Mouse (Mus musculus) stomach, embryonic 16.5 days (tissue): ENCODE data around the gene 4931429L15Rik. TPM values are rescaled to one million over a fixed set of nuclear protein-coding genes. Genes with fewer than 3 reads are reported as not detected.

Experiments used
- ATAC-seq: fragments of 200-750 bp; cut with Nextera tagmentation; 2 replicates; pipeline ENCODE4 v1.8.0; 2017; ENCODE audit warnings: moderate number of reproducible peaks, moderate TSS enrichment; ENCODE audit not compliant: insufficient read depth, low FRiP score
- H3K27ac ChIP-seq: fragments of 300-500 bp; sonication (generic); 2 replicates; pipeline ENCODE4 v1.5.1; 2014; ENCODE audit warnings: low read length
- H3K27me3 ChIP-seq: fragments of 300-500 bp; sonication (generic); 2 replicates; pipeline ENCODE4 v1.6.1; 2014; ENCODE audit warnings: low read length, control low read depth, mixed read lengths; ENCODE audit not compliant: control insufficient read depth, insufficient read depth
- H3K36me3 ChIP-seq: fragments of 300-500 bp; sonication (generic); 2 replicates; pipeline ENCODE4 v1.6.1; 2014; ENCODE audit warnings: low read length; ENCODE audit not compliant: control insufficient read depth, insufficient read depth
- H3K4me1 ChIP-seq: fragments of 300-500 bp; sonication (generic); 2 replicates; pipeline ENCODE4 v1.6.1; 2014; ENCODE audit warnings: low read length, control low read depth, mixed read lengths; ENCODE audit not compliant: control insufficient read depth, insufficient read depth
- H3K4me2 ChIP-seq: fragments of 300-500 bp; sonication (generic); 2 replicates; pipeline ENCODE4 v1.6.1; 2014; ENCODE audit warnings: low read depth, low read length, mixed read lengths
- H3K4me3 ChIP-seq: fragments of 300-500 bp; sonication (generic); replicated peaks from 2 replicates; pipeline ENCODE4 v1.5.1; 2014; ENCODE audit warnings: mild to moderate bottlenecking, low read length
- H3K9ac ChIP-seq: fragments of 300-500 bp; sonication (generic); 2 replicates; pipeline ENCODE4 v1.6.1; 2014; ENCODE audit warnings: low read length
- H3K9me3 ChIP-seq: fragments of 300-500 bp; sonication (generic); replicated peaks from 2 replicates; pipeline ENCODE4 v1.6.1; 2016; ENCODE audit warnings: low read length, control low read depth; ENCODE audit not compliant: control insufficient read depth
- WGBS: fragments of 180-500 bp; shearing (Covaris S2); extraction: QIAGEN DNeasy Blood & Tissue Kit; methylation state at CpG from one replicate; pipeline ENCODE4 v1.1.7; 2014; 5-methylcytosine and 5-hydroxymethylcytosine counted together
- polyA plus RNA-seq: library from polyadenylated mRNA; unstranded; fragments of >200 nt; fragmentation: Nextera tagmentation; extraction: Ambion mirVana; gene quantifications from 2 replicates; pipeline ENCODE4 v1.2.1, GENCODE M21; 2015

The 4931429L15Rik gene
- polyA plus RNA-seq, 1 experiment from 2014 or later: not detected

GRCm38 (mm10) chr9:46272677-46273454, 46.9 kb downstream of the 4931429L15Rik start, which contains the start of gene Zpr1:
Zpr1 (plus strand) TSS chr9:46273064.
- ATAC-seq: peak; percentile 98
- Histone ChIP-seq H3K4me3 (peak within 1 kb of the TSS; percentile 76), H3K27ac (peak within 1 kb of the TSS; percentile 66), H3K9ac (peak within 1 kb of the TSS; percentile 85), H3K36me3 (peaks cover 19% of the 10 kb centered on the region), H3K27me3 (peaks cover 7% of the 10 kb centered on the region), H3K4me2 (peak within 1 kb of the TSS; percentile 63), H3K9me3 (no peaks in the 10 kb centered on the region), H3K4me1 (no peaks in the 10 kb centered on the region)
- WGBS: 5% methylated on average over 45 of the region's 45 CpGs

GRCm38 (mm10) chr9:46272070-46272469, 47.7 kb downstream of the 4931429L15Rik start:
- H3K4me2 ChIP-seq: no peak overlapping the region
- no peaks in the 10 kb centered on the region for H3K9me3 ChIP-seq
- peaks cover 7% of the 10 kb centered on the region for H3K27me3 ChIP-seq
- WGBS: 79% methylated on average over 9 of the region's 9 CpGs
- H3K4me1 ChIP-seq: no peaks in the 10 kb centered on the region
- no peak overlapping the region for H3K27ac ChIP-seq
- H3K4me3 ChIP-seq: no peak overlapping the region
- no peak for ATAC-seq
- H3K9ac ChIP-seq: no peak overlapping the region
- peaks cover 13% of the 10 kb centered on the region; the same call in 1 of the 2 replicates for H3K36me3 ChIP-seq

GRCm38 (mm10) chr9:46270782-46271181, 49.0 kb downstream of the 4931429L15Rik start:
- ATAC-seq: no peak
- WGBS: 92% methylated on average over 4 of the region's 4 CpGs

GRCm38 (mm10) chr9:46269125-46269524, 50.7 kb downstream of the 4931429L15Rik start:
- H3K27me3 ChIP-seq: peaks cover 7% of the 10 kb centered on the region
- 86% methylated on average over 5 of the region's 5 CpGs for WGBS

More at GRCm38 (mm10) chr9:46270782-46271181, 49.0 kb downstream of the 4931429L15Rik start:
- Histone ChIP-seq H3K9me3 (no peaks in the 10 kb centered on the region), H3K4me3 (no peak overlapping the region), H3K4me1 (no peaks in the 10 kb centered on the region), H3K4me2 (no peak overlapping the region), H3K27ac (no peak overlapping the region), H3K9ac (no peak overlapping the region), H3K36me3 (peaks cover 4% of the 10 kb centered on the region; the same call in 1 of the 2 replicates), H3K27me3 (peaks cover 7% of the 10 kb centered on the region)

GRCm38 (mm10) chr9:46268343-46268873, 51.4 kb downstream of the 4931429L15Rik start, which contains the start of gene Apoa5:
Apoa5 (plus strand) TSS chr9:46268633.
- Histone ChIP-seq H3K27me3 (peaks cover 7% of the 10 kb centered on the region), H3K27ac (no peak within 1 kb of the TSS), H3K9me3 (no peaks in the 10 kb centered on the region), H3K9ac (no peak within 1 kb of the TSS), H3K4me3 (no peak within 1 kb of the TSS), H3K36me3 (no peaks in the 10 kb centered on the region), H3K4me1 (no peaks in the 10 kb centered on the region), H3K4me2 (no peak within 1 kb of the TSS)
- no peak for ATAC-seq
- WGBS: 40% methylated on average over 7 of the region's 7 CpGs

More at GRCm38 (mm10) chr9:46269125-46269524, 50.7 kb downstream of the 4931429L15Rik start:
- ATAC-seq: no peak
- no peaks in the 10 kb centered on the region for H3K9me3 ChIP-seq
- H3K36me3 ChIP-seq: no peaks in the 10 kb centered on the region
- H3K4me2 ChIP-seq: no peak overlapping the region
- no peaks in the 10 kb centered on the region for H3K4me1 ChIP-seq
- H3K27ac ChIP-seq: no peak overlapping the region
- H3K4me3 ChIP-seq: no peak overlapping the region
- H3K9ac ChIP-seq: no peak overlapping the region

- no peak overlapping the region for H3K4me2 ChIP-seq
- 73% methylated on average over 7 of the region's 7 CpGs for WGBS
- no peak overlapping the region for H3K4me3 ChIP-seq
- H3K27ac ChIP-seq: no peak overlapping the region
- no peak overlapping the region for H3K9ac ChIP-seq
- H3K36me3 ChIP-seq: no peaks in the 10 kb centered on the region
- H3K27me3 ChIP-seq: no peaks in the 10 kb centered on the region
- H3K4me1 ChIP-seq: no peaks in the 10 kb centered on the region
- no peaks in the 10 kb centered on the region for H3K9me3 ChIP-seq
- ATAC-seq: no peak
These were observed 58.7 kb downstream of the 4931429L15Rik start for GRCm38 (mm10) chr9:46261131-46261530.

- no peak overlapping the region for H3K9ac ChIP-seq
- H3K27me3 ChIP-seq: no peaks in the 10 kb centered on the region
- WGBS: 86% methylated on average over 6 of the region's 6 CpGs
- H3K36me3 ChIP-seq: no peaks in the 10 kb centered on the region
- ATAC-seq: no peak
- no peak overlapping the region for H3K4me2 ChIP-seq
- no peaks in the 10 kb centered on the region for H3K9me3 ChIP-seq
- H3K4me1 ChIP-seq: no peaks in the 10 kb centered on the region
- no peak overlapping the region for H3K4me3 ChIP-seq
- no peak overlapping the region for H3K27ac ChIP-seq
These were observed 60.7 kb downstream of the 4931429L15Rik start for GRCm38 (mm10) chr9:46259111-46259510.

- ATAC-seq: no peak
- H3K4me2 ChIP-seq: no peak overlapping the region
- 83% methylated on average over 3 of the region's 3 CpGs for WGBS
These were observed 62.2 kb downstream of the 4931429L15Rik start for GRCm38 (mm10) chr9:46257546-46257945.

GRCm38 (mm10) chr9:46256658-46257385, 63.0 kb downstream of the 4931429L15Rik start:
- no peak overlapping the region for H3K4me3 ChIP-seq
- no peak overlapping the region for H3K27ac ChIP-seq
- no peak for ATAC-seq
- H3K4me2 ChIP-seq: no peak overlapping the region
- no peaks in the 10 kb centered on the region for H3K27me3 ChIP-seq
- H3K36me3 ChIP-seq: no peaks in the 10 kb centered on the region
- 74% methylated on average over 10 of the region's 10 CpGs for WGBS
- no peaks in the 10 kb centered on the region for H3K4me1 ChIP-seq
- H3K9ac ChIP-seq: no peak overlapping the region
- no peaks in the 10 kb centered on the region for H3K9me3 ChIP-seq

More at GRCm38 (mm10) chr9:46257546-46257945, 62.2 kb downstream of the 4931429L15Rik start:
- Histone ChIP-seq H3K4me1 (no peaks in the 10 kb centered on the region), H3K9ac (no peak overlapping the region), H3K4me3 (no peak overlapping the region), H3K27ac (no peak overlapping the region), H3K36me3 (no peaks in the 10 kb centered on the region), H3K9me3 (no peaks in the 10 kb centered on the region), H3K27me3 (no peaks in the 10 kb centered on the region)
